Mouse (Mus musculus) kidney, embryonic 16.5 days (tissue): ENCODE data around the gene Gzmf. TPM values are rescaled to one million over a fixed set of nuclear protein-coding genes. Genes with fewer than 3 reads are reported as not detected.
"Not testable (repeated sequence)": the region's sequence is repeated elsewhere in the genome, so short reads cannot be mapped to it uniquely, and the experiment has no call there.

Source experiments
- ATAC-seq: fragments of 200-750 bp; cut with Nextera tagmentation; 2 replicates; pipeline ENCODE4 v1.8.0; 2017; ENCODE audit warnings: moderate TSS enrichment; ENCODE audit not compliant: low FRiP score, low TSS enrichment
- H3K27ac ChIP-seq: fragments of 300-500 bp; sonication (generic); 2 replicates; pipeline ENCODE4 v1.5.1; 2014; ENCODE audit warnings: low read length
- H3K27me3 ChIP-seq: fragments of 300-500 bp; sonication (generic); 2 replicates; pipeline ENCODE4 v1.6.1; 2014; ENCODE audit warnings: low read length, control low read depth, mixed read lengths; ENCODE audit not compliant: insufficient read depth
- H3K36me3 ChIP-seq: fragments of 300-500 bp; sonication (generic); 2 replicates; pipeline ENCODE4 v1.6.1; 2014; ENCODE audit warnings: low read length, control low read depth, mixed read lengths; ENCODE audit not compliant: insufficient read depth
- H3K4me1 ChIP-seq: fragments of 300-500 bp; sonication (generic); 2 replicates; pipeline ENCODE4 v1.6.1; 2014; ENCODE audit warnings: low read length, control low read depth, mixed read lengths; ENCODE audit not compliant: insufficient read depth
- H3K4me2 ChIP-seq: fragments of 300-500 bp; sonication (generic); replicated peaks from 2 replicates; pipeline ENCODE4 v1.6.1; 2014; ENCODE audit warnings: low read depth, low read length
- H3K4me3 ChIP-seq: fragments of 300-500 bp; sonication (generic); 2 replicates; pipeline ENCODE4 v1.5.1; 2014; ENCODE audit warnings: mild to moderate bottlenecking, low read length
- H3K9ac ChIP-seq: fragments of 300-500 bp; sonication (generic); replicated peaks from 2 replicates; pipeline ENCODE4 v1.6.1; 2014; ENCODE audit warnings: low read length
- H3K9me3 ChIP-seq: fragments of 300-500 bp; sonication (generic); 2 replicates; pipeline ENCODE4 v1.6.1; 2016; ENCODE audit warnings: low read length, control low read depth
- WGBS: fragments of 180-500 bp; shearing (Covaris S2); extraction: QIAGEN DNeasy Blood & Tissue Kit; methylation state at CpG from one replicate; pipeline ENCODE4 v1.1.7; 2014; 5-methylcytosine and 5-hydroxymethylcytosine counted together
- polyA plus RNA-seq: library from polyadenylated mRNA; unstranded; fragments of >200 nt; fragmentation: Nextera tagmentation; extraction: Ambion mirVana; gene quantifications from 2 replicates; pipeline ENCODE4 v1.2.1, GENCODE M21; 2015

Gzmf gene
- polyA plus RNA-seq, 1 experiment from 2014 or later = not detected

DNA sequence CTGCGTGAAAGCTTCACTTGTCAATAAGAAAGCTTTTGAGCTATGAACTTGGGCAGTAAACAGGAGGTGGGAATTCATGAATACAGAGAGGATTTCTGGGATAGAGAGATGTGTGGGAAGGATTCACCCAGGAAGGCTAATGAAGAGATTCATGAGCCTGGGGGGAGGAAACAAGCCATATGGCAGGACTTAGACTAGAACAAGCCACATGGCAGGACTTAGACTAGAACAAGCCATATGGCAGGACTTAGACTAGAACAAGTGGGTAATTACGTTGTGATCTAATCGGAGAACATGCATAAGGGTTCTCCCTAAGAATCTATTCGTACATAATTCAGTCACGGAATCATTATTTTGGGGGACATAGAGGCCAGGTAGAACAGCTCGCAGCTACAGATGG is 37.8 kb downstream of the Gzmf start:
- Histone ChIP-seq H3K27ac (no peak overlapping the region), H3K4me1 (no peaks in the 10 kb centered on the region), H3K36me3 (no peaks in the 10 kb centered on the region), H3K27me3 (no peaks in the 10 kb centered on the region), H3K9me3 (no peaks in the 10 kb centered on the region), H3K4me3 (no peak overlapping the region), H3K9ac (no peak overlapping the region), H3K4me2 (no peak overlapping the region)
- WGBS = 97% methylated on average over 6 of the region's 6 CpGs
- ATAC-seq = no peak

DNA sequence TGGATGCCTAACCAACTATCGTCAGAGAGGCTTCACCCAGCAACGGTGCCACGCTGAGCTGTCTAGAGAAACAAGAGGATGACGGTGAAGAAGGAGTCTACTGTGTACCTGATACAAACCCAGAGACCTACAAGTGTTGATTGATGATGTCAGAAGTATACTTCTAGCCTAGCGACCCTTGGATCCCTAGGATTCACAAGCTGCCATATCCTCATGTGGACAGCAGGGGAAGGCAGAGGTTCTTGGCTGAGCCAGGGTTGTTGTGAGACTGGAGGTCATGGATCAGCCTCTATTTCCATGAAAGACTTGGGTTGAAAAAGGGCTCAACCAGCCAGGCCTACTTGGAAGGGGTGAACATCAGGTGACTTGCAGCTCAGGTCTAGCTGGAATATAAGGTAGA is 38.5 kb downstream of the Gzmf start:
- Histone ChIP-seq H3K27me3 (no peaks in the 10 kb centered on the region), H3K4me2 (no peak overlapping the region), H3K36me3 (no peaks in the 10 kb centered on the region), H3K9me3 (no peaks in the 10 kb centered on the region), H3K9ac (no peak overlapping the region), H3K4me3 (no peak overlapping the region), H3K4me1 (no peaks in the 10 kb centered on the region), H3K27ac (no peak overlapping the region)
- no peak for ATAC-seq
- 93% methylated on average over 5 of the region's 5 CpGs for WGBS

DNA sequence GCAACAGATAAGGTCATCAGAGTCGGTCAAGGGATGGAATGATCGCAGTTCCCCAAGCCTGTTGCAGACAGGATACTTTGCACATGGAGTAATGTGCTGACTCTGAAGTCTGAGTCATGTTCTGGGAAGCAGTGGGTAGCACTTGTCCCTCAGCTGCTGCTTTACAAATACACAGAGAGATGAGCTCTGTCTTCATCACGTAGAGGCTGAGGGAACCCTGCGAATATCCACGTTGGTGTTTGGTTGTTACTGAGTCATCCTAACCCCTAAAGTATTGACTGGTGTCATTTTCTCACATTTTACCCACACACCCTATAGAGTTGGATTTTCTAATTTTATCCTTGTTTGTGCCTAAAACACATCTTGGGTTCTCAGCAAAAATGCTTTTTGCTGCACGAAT is 43.2 kb downstream of the Gzmf start:
- H3K4me2 ChIP-seq = no peak overlapping the region
- WGBS = 71% methylated on average over 6 of the region's 6 CpGs
- H3K9me3 ChIP-seq = no peaks in the 10 kb centered on the region
- H3K36me3 ChIP-seq = no peaks in the 10 kb centered on the region
- no peak for ATAC-seq
- H3K27me3 ChIP-seq = no peaks in the 10 kb centered on the region
- no peak overlapping the region for H3K4me3 ChIP-seq
- H3K27ac ChIP-seq = no peak overlapping the region
- no peak overlapping the region for H3K9ac ChIP-seq
- no peaks in the 10 kb centered on the region for H3K4me1 ChIP-seq

- Histone ChIP-seq H3K9ac (no peak overlapping the region), H3K27ac (no peak overlapping the region), H3K9me3 (no peaks in the 10 kb centered on the region), H3K4me3 (no peak overlapping the region), H3K36me3 (no peaks in the 10 kb centered on the region), H3K4me2 (no peak overlapping the region), H3K4me1 (no peaks in the 10 kb centered on the region), H3K27me3 (no peaks in the 10 kb centered on the region)
- no peak for ATAC-seq
- 94% methylated on average over 2 of the region's 2 CpGs for WGBS
Observed at GRCm38 (mm10) chr14:56162109-56162508, 49.1 kb downstream of the Gzmf start.

GRCm38 (mm10) chr14:56159479-56159878 is 51.7 kb downstream of the Gzmf start, which contains the start of gene Gzmg:
Gene Gzmg, minus strand, starts transcription at chr14:56159579.
- not testable (repeated sequence) for H3K36me3 ChIP-seq, H3K27ac ChIP-seq, H3K27me3 ChIP-seq, H3K4me3 ChIP-seq, H3K9ac ChIP-seq, H3K4me2 ChIP-seq, H3K9me3 ChIP-seq, H3K4me1 ChIP-seq, ATAC-seq
- WGBS = 85% methylated on average over 2 of the region's 2 CpGs

DNA sequence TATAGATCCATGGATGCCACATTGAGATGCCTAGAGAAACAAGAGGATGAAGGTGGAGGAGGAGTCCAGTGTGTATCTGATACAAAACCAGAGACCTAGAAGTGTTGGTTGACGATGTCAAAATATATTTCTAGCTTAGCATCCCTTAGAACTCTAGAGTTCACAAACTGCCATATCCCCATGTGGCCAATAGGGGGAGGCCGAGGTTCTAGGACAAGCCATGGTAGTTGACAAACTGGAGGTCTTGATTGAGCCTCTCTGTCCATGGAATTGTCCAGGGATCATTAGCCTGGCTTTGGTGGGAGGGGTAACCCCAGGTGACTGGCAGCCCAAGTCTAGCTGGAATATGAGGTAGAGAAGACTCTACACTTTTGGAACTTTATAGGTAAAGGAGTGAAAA is 55.9 kb downstream of the Gzmf start:
- no peaks in the 10 kb centered on the region for H3K9me3 ChIP-seq
- no peak overlapping the region for H3K4me2 ChIP-seq
- no peaks in the 10 kb centered on the region for H3K27me3 ChIP-seq
- H3K27ac ChIP-seq = no peak overlapping the region
- H3K4me1 ChIP-seq = no peaks in the 10 kb centered on the region
- no peak for ATAC-seq
- H3K9ac ChIP-seq = no peak overlapping the region
- H3K36me3 ChIP-seq = no peaks in the 10 kb centered on the region
- 75% methylated on average over 2 of the region's 2 CpGs for WGBS
- H3K4me3 ChIP-seq = no peak overlapping the region

Other genes starting within 250 kb of the Gzmf start
- not detected in 2 replicates for gene Mcpt1, start 193.4 kb downstream of the Gzmf start, polyA plus RNA-seq
- not detected in 2 replicates for gene Mcpt9, start 180.9 kb downstream of the Gzmf start, polyA plus RNA-seq
- gene Mcpt2, start 169.4 kb downstream of the Gzmf start, polyA plus RNA-seq = 0.15 TPM in 1 of 2 replicates, not detected in the other
- gene Mcpt4, start 149.1 kb downstream of the Gzmf start, polyA plus RNA-seq = not detected in 2 replicates
- gene Mcpt8, start 126.1 kb downstream of the Gzmf start, polyA plus RNA-seq = 0.22 and 0.52 TPM in 2 replicates
- not detected in 2 replicates for gene Ctsg, start 108.8 kb downstream of the Gzmf start, polyA plus RNA-seq
- not detected in 2 replicates for gene Gzme, start 90.8 kb downstream of the Gzmf start, polyA plus RNA-seq
- not detected in 2 replicates for gene Gzmd, start 78.8 kb downstream of the Gzmf start, polyA plus RNA-seq
- not detected in 2 replicates for gene Gzmg, start 51.8 kb downstream of the Gzmf start, polyA plus RNA-seq
- not detected in 2 replicates for gene Gzmn, start 36.8 kb downstream of the Gzmf start, polyA plus RNA-seq
- gene Gzmc, start 23.2 kb upstream of the Gzmf start, polyA plus RNA-seq = not detected in 2 replicates
- 0.11 TPM in 1 of 2 replicates, not detected in the other for gene Gzmb, start 50.8 kb upstream of the Gzmf start, polyA plus RNA-seq
- 2.8 and 2.9 TPM in 2 replicates for gene Atp12a, start 153.7 kb upstream of the Gzmf start, polyA plus RNA-seq
- 0.92 and 1.2 TPM in 2 replicates for gene Rnf17, start 191.2 kb upstream of the Gzmf start, polyA plus RNA-seq